Mouse (Mus musculus): ENCODE measurements around the gene Ncoa7. TPM values are rescaled to one million over a fixed set of nuclear protein-coding genes. Genes with fewer than 3 reads are reported as not detected.
A peak's percentile ranks its signal among the peaks of the same experiment; 100 is the strongest.

Ncoa7 gene
- polyA plus RNA-seq, 2 experiments: 7.6 to 9.0 TPM

GRCm38 (mm10) chr10:30624161-30625019 lies 178.7 kb downstream of the Ncoa7 start:
- no peak for TF ChIP-seq POLR2A (IDR thresholded peaks at IDR 0.05; ENCODE audit: borderline replicate concordance, extremely low read depth, insufficient read depth, insufficient read length)
- DNase-seq (ENCODE audit: low spot score) (no peak), ATAC-seq (ENCODE audit: low FRiP score, low read depth) (no peak)
- Histone ChIP-seq H3K4me1 (ENCODE audit: control insufficient read depth, insufficient read depth, low read length) (no peaks in the 10 kb centered on the region), H3K4me2 (replicated peaks; ENCODE audit: low read depth, low read length, severe bottlenecking) (no peak overlapping the region), H3K36me3 (ENCODE audit: control insufficient read depth, insufficient read depth, low read length) (no peaks in the 10 kb centered on the region), H3K9ac (ENCODE audit: low read depth, low read length, severe bottlenecking) (no peak overlapping the region), H3K27me3 (ENCODE audit: control insufficient read depth, insufficient read depth, low read length) (no peaks in the 10 kb centered on the region), H3K27ac (replicated peaks; ENCODE audit: low read depth, low read length) (no peak overlapping the region), H3K4me3 (replicated peaks; ENCODE audit: low read length) (no peak overlapping the region), H3K9me3 (ENCODE audit: control insufficient read depth, low read length) (no peaks in the 10 kb centered on the region)
- 70% methylated on average over 5 of the region's 5 CpGs for WGBS

GRCm38 (mm10) chr10:30622928-30623327 lies 180.2 kb downstream of the Ncoa7 start:
- H3K27ac ChIP-seq (replicated peaks; ENCODE audit: low read depth, low read length): no peak overlapping the region
- H3K27me3 ChIP-seq (ENCODE audit: control insufficient read depth, insufficient read depth, low read length): no peaks in the 10 kb centered on the region
- no peaks in the 10 kb centered on the region for H3K4me1 ChIP-seq (ENCODE audit: control insufficient read depth, insufficient read depth, low read length)
- no peak overlapping the region for H3K9ac ChIP-seq (ENCODE audit: low read depth, low read length, severe bottlenecking)
- H3K4me2 ChIP-seq (replicated peaks; ENCODE audit: low read depth, low read length, severe bottlenecking): no peak overlapping the region
- ATAC-seq (ENCODE audit: low FRiP score, low read depth): no peak
- no peak overlapping the region for H3K4me3 ChIP-seq (replicated peaks; ENCODE audit: low read length)
- no peak for DNase-seq (ENCODE audit: low spot score)
- H3K36me3 ChIP-seq (ENCODE audit: control insufficient read depth, insufficient read depth, low read length): no peaks in the 10 kb centered on the region
- TF ChIP-seq POLR2A (IDR thresholded peaks at IDR 0.05; ENCODE audit: borderline replicate concordance, extremely low read depth, insufficient read depth, insufficient read length): no peak
- no peaks in the 10 kb centered on the region for H3K9me3 ChIP-seq (ENCODE audit: control insufficient read depth, low read length)

- 36% methylated on average over 3 of the region's 3 CpGs for WGBS
- no peaks in the 10 kb centered on the region for H3K9me3 ChIP-seq (ENCODE audit: control insufficient read depth, low read length)
- ATAC-seq (ENCODE audit: low FRiP score, low read depth): no peak
- DNase-seq (ENCODE audit: low spot score): no peak
- H3K4me2 ChIP-seq (replicated peaks; ENCODE audit: low read depth, low read length, severe bottlenecking): peak overlapping the region; percentile 56
- no peaks in the 10 kb centered on the region for H3K36me3 ChIP-seq (ENCODE audit: control insufficient read depth, insufficient read depth, low read length)
- no peaks in the 10 kb centered on the region for H3K4me1 ChIP-seq (ENCODE audit: control insufficient read depth, insufficient read depth, low read length)
- H3K27ac ChIP-seq (replicated peaks; ENCODE audit: low read depth, low read length): no peak overlapping the region
- H3K9ac ChIP-seq (ENCODE audit: low read depth, low read length, severe bottlenecking): peak overlapping the region; percentile 41
- H3K4me3 ChIP-seq (replicated peaks; ENCODE audit: low read length): peak overlapping the region; percentile 52
- TF ChIP-seq POLR2A (IDR thresholded peaks at IDR 0.05; ENCODE audit: borderline replicate concordance, extremely low read depth, insufficient read depth, insufficient read length): no peak
- H3K27me3 ChIP-seq (ENCODE audit: control insufficient read depth, insufficient read depth, low read length): no peaks in the 10 kb centered on the region
Measured at GRCm38 (mm10) chr10:30618918-30619210, 184.3 kb downstream of the Ncoa7 start.

- H3K4me2 ChIP-seq (replicated peaks; ENCODE audit: low read depth, low read length, severe bottlenecking): peak overlapping the region; percentile 56
- no peaks in the 10 kb centered on the region for H3K4me1 ChIP-seq (ENCODE audit: control insufficient read depth, insufficient read depth, low read length)
- peak overlapping the region; percentile 52 for H3K4me3 ChIP-seq (replicated peaks; ENCODE audit: low read length)
- peak; percentile 59; the same call in 1 of the 2 replicates for TF ChIP-seq POLR2A (IDR thresholded peaks at IDR 0.05; ENCODE audit: borderline replicate concordance, extremely low read depth, insufficient read depth, insufficient read length)
- no peaks in the 10 kb centered on the region for H3K36me3 ChIP-seq (ENCODE audit: control insufficient read depth, insufficient read depth, low read length)
- H3K27me3 ChIP-seq (ENCODE audit: control insufficient read depth, insufficient read depth, low read length): no peaks in the 10 kb centered on the region
- H3K9ac ChIP-seq (ENCODE audit: low read depth, low read length, severe bottlenecking): peak overlapping the region; percentile 70
- H3K27ac ChIP-seq (replicated peaks; ENCODE audit: low read depth, low read length): peak overlapping the region; percentile 93
- 1% methylated on average over 49 of the region's 49 CpGs for WGBS
- no peaks in the 10 kb centered on the region for H3K9me3 ChIP-seq (ENCODE audit: control insufficient read depth, low read length)
- peak; percentile 97 for DNase-seq (ENCODE audit: low spot score)
- ATAC-seq (ENCODE audit: low FRiP score, low read depth): peak; percentile 100
Measured at GRCm38 (mm10) chr10:30618091-30618917, 184.8 kb downstream of the Ncoa7 start.

GRCm38 (mm10) chr10:30613039-30613438 lies 190.1 kb downstream of the Ncoa7 start:
- no peaks in the 10 kb centered on the region for H3K4me1 ChIP-seq (ENCODE audit: control insufficient read depth, insufficient read depth, low read length)
- no peak overlapping the region for H3K9ac ChIP-seq (ENCODE audit: low read depth, low read length, severe bottlenecking)
- H3K4me2 ChIP-seq (replicated peaks; ENCODE audit: low read depth, low read length, severe bottlenecking): no peak overlapping the region
- TF ChIP-seq POLR2A (IDR thresholded peaks at IDR 0.05; ENCODE audit: borderline replicate concordance, extremely low read depth, insufficient read depth, insufficient read length): no peak
- H3K9me3 ChIP-seq (ENCODE audit: control insufficient read depth, low read length): no peaks in the 10 kb centered on the region
- H3K36me3 ChIP-seq (ENCODE audit: control insufficient read depth, insufficient read depth, low read length): peaks cover 6% of the 10 kb centered on the region; the same call in 1 of the 2 replicates
- ATAC-seq (ENCODE audit: low FRiP score, low read depth) (no peak), DNase-seq (ENCODE audit: low spot score) (no peak)
- no peaks in the 10 kb centered on the region for H3K27me3 ChIP-seq (ENCODE audit: control insufficient read depth, insufficient read depth, low read length)
- H3K27ac ChIP-seq (replicated peaks; ENCODE audit: low read depth, low read length): no peak overlapping the region
- WGBS: 79% methylated on average over 4 of the region's 4 CpGs
- H3K4me3 ChIP-seq (replicated peaks; ENCODE audit: low read length): no peak overlapping the region
